Mouse (Mus musculus) CH12.LX (cell line): ENCODE results near the gene Fgfr2. TPM values are rescaled to one million over a fixed set of nuclear protein-coding genes. Genes with fewer than 3 reads are reported as not detected.

Experiments used
- DNase-seq: peaks from one replicate; pipeline ENCODE4 v3.0.0-alpha.2; 2013; ENCODE audit errors: extremely low read depth
- H3K27ac ChIP-seq: 2 replicates; pipeline ENCODE4 v1.5.1; 2012; ENCODE audit warnings: low read depth, mild to moderate bottlenecking, control low read depth, moderate library complexity; ENCODE audit not compliant: insufficient read depth
- H3K27me3 ChIP-seq: replicated peaks from 2 replicates; pipeline ENCODE3; 2012; ENCODE audit warnings: inconsistent platforms
- H3K36me3 ChIP-seq, 2 experiments: replicated peaks in 1 of 2; 2 replicates each; pipeline versions ENCODE3 to v1.6.1; 2012; ENCODE audit warnings: inconsistent platforms in 1 of 2, low read length in 1 of 2, mild to moderate bottlenecking in 1 of 2, mixed read lengths in 1 of 2, moderate library complexity in 1 of 2; ENCODE audit not compliant: control insufficient read depth in 1 of 2, insufficient read depth in 1 of 2
- H3K4me1 ChIP-seq, 2 experiments: 2 replicates each; pipeline ENCODE4 v1.6.1; 2012; ENCODE audit warnings: inconsistent platforms in 1 of 2, moderate library complexity in 1 of 2; ENCODE audit not compliant: insufficient read depth in 2 of 2, control insufficient read depth in 1 of 2
- H3K4me2 ChIP-seq: 2 replicates; pipeline ENCODE4 v1.6.1; 2012; ENCODE audit warnings: low read depth, mild to moderate bottlenecking, control low read depth; ENCODE audit not compliant: poor library complexity, insufficient read depth, severe bottlenecking
- H3K4me3 ChIP-seq, 3 experiments: fragments of 150-350 bp in 1 of 3; sonication (generic) in 1 of 3; replicated peaks in 1 of 3; 2 replicates each; pipeline versions ENCODE3 to v1.5.1; 2011 to 2012; ENCODE audit warnings: low read depth in 2 of 3, low read length in 2 of 3, mild to moderate bottlenecking in 2 of 3, moderate library complexity in 2 of 3, control low read depth in 1 of 3, improper control_type of control experiment in 1 of 3, inconsistent platforms in 1 of 3, mixed read lengths in 1 of 3; ENCODE audit not compliant: poor library complexity in 1 of 3
- H3K79me2 ChIP-seq: replicated peaks from 2 replicates; pipeline ENCODE4 v1.6.1; 2012; ENCODE audit warnings: mild to moderate bottlenecking, moderate library complexity; ENCODE audit not compliant: control insufficient read depth, poor library complexity, insufficient read depth, severe bottlenecking; ENCODE audit errors: extremely low read depth
- H3K9ac ChIP-seq: 2 replicates; pipeline ENCODE4 v1.6.1; 2012; ENCODE audit warnings: low read depth, mild to moderate bottlenecking, control low read depth, moderate library complexity; ENCODE audit not compliant: insufficient read depth
- H3K9me3 ChIP-seq: replicated peaks from 2 replicates; pipeline ENCODE3; 2012; ENCODE audit warnings: low read length, inconsistent platforms, mixed read lengths
- BHLHE40 ChIP-seq: IDR thresholded peaks from 2 replicates; pipeline ENCODE4 v1.6.1; 2011; ENCODE audit warnings: mild to moderate bottlenecking, low read depth, low read length, improper control_type of control experiment
- CHD1 ChIP-seq: IDR thresholded peaks from 2 replicates; pipeline ENCODE4 v1.6.1; 2012; ENCODE audit warnings: low read depth, low read length, improper control_type of control experiment, inconsistent platforms
- CHD2 ChIP-seq: IDR thresholded peaks from 2 replicates; pipeline ENCODE4 v1.6.1; 2011; ENCODE audit warnings: low read length, improper control_type of control experiment
- CTCF ChIP-seq, 2 experiments: IDR thresholded peaks in 1 of 2; conservative IDR thresholded peaks in 1 of 2; 2 replicates each; pipeline ENCODE4 v1.5.1; 2011 to 2012; ENCODE audit warnings: low read depth in 2 of 2, low read length in 2 of 2, improper control_type of control experiment in 1 of 2, inconsistent platforms in 1 of 2, mild to moderate bottlenecking in 1 of 2, moderate library complexity in 1 of 2
- GABPA ChIP-seq: IDR thresholded peaks from 2 replicates; pipeline ENCODE4 v1.6.1; 2012; ENCODE audit warnings: low read depth, low read length, improper control_type of control experiment, inconsistent platforms; ENCODE audit not compliant: insufficient replicate concordance
- HCFC1 ChIP-seq: IDR thresholded peaks from 2 replicates; pipeline ENCODE4 v1.6.1; 2012; ENCODE audit warnings: low read depth, mild to moderate bottlenecking, inconsistent platforms, low read length, improper control_type of control experiment
- IRF4 ChIP-seq: IDR thresholded peaks from 2 replicates; pipeline ENCODE4 v1.6.1; 2014; ENCODE audit warnings: low read depth, mild to moderate bottlenecking, inconsistent platforms, low read length, improper control_type of control experiment
- JUN ChIP-seq: IDR thresholded peaks from 2 replicates; pipeline ENCODE4 v1.6.1; 2011; ENCODE audit warnings: low read depth, mild to moderate bottlenecking, low read length, improper control_type of control experiment, moderate library complexity; ENCODE audit not compliant: insufficient read depth
- MAFK ChIP-seq: IDR thresholded peaks from 2 replicates; pipeline ENCODE4 v1.6.1; 2011; ENCODE audit warnings: low read length, improper control_type of control experiment; ENCODE audit not compliant: insufficient replicate concordance
- MEF2A ChIP-seq: IDR thresholded peaks from 2 replicates; pipeline ENCODE4 v1.6.1; 2014; ENCODE audit warnings: low read depth, mild to moderate bottlenecking, inconsistent platforms, low read length, improper control_type of control experiment, borderline replicate concordance
- MYC ChIP-seq: IDR thresholded peaks from 2 replicates; pipeline ENCODE4 v1.6.1; 2011; ENCODE audit warnings: low read depth, mild to moderate bottlenecking, improper control_type of control experiment, low read length
- NELFE ChIP-seq: IDR thresholded peaks from 2 replicates; pipeline ENCODE4 v1.6.1; 2011; ENCODE audit warnings: low read depth, low read length, improper control_type of control experiment
- PAX5 ChIP-seq: IDR thresholded peaks from 2 replicates; pipeline ENCODE4 v1.6.1; 2012; ENCODE audit warnings: low read length, inconsistent platforms, mixed read lengths
- POLR2A ChIP-seq: IDR thresholded peaks from 2 replicates; pipeline ENCODE4 v1.6.1; 2011; ENCODE audit warnings: low read depth, mild to moderate bottlenecking, improper control_type of control experiment, low read length
- POLR2AphosphoS2 ChIP-seq: IDR thresholded peaks from 2 replicates; pipeline ENCODE4 v1.6.1; 2011; ENCODE audit warnings: low read depth, low read length, improper control_type of control experiment
- RCOR1 ChIP-seq: conservative IDR thresholded peaks from 2 replicates; pipeline ENCODE4 v1.6.1; 2012; ENCODE audit warnings: low read depth, mild to moderate bottlenecking, inconsistent platforms, low read length, improper control_type of control experiment
- USF2 ChIP-seq: conservative IDR thresholded peaks from 2 replicates; pipeline ENCODE4 v1.6.1; 2011; ENCODE audit warnings: low read depth, low read length, improper control_type of control experiment
- ZC3H11A ChIP-seq: IDR thresholded peaks from 2 replicates; pipeline ENCODE4 v1.6.1; 2012; ENCODE audit warnings: low read depth, mild to moderate bottlenecking, inconsistent platforms, low read length, improper control_type of control experiment
- dilution Hi-C: fragments of 300-500 bp; cut with MboI; formaldehyde crosslinking; loops from 2 replicates; pipeline ENCODE4 v1.14.3; 2020; ENCODE audit warnings: low sequenced_read_pairs; ENCODE audit not compliant: extremely low pct_unique_long_range_greater_than_20kb, extremely low pct_ligation_motif_present
- in situ Hi-C: fragments of 300-500 bp; cut with MboI; formaldehyde crosslinking; loops from 3 replicates; pipeline ENCODE4 v1.14.3; 2019; ENCODE audit warnings: low sequenced_read_pairs, low pct_ligation_motif_present, low pct_unique_long_range_greater_than_20kb, mixed read lengths
- polyA plus RNA-seq: library from polyadenylated mRNA; unstranded; fragments of >175 nt; gene quantifications from 2 replicates; pipeline ENCODE4 v1.2.1, GENCODE M21; 2012; ENCODE audit warnings: low read depth; ENCODE audit not compliant: insufficient read length
- total RNA-seq, 2 experiments: library from RNA; depleted of rRNA; stranded (reverse); fragments of 300-350 nt in 1 of 2; fragments of >200 nt in 1 of 2; gene quantifications; 2 replicates each; pipeline ENCODE4 v1.2.3; 2012 to 2014

Fgfr2 gene
- total and polyA plus RNA-seq, 3 experiments, result not detected

DNA sequence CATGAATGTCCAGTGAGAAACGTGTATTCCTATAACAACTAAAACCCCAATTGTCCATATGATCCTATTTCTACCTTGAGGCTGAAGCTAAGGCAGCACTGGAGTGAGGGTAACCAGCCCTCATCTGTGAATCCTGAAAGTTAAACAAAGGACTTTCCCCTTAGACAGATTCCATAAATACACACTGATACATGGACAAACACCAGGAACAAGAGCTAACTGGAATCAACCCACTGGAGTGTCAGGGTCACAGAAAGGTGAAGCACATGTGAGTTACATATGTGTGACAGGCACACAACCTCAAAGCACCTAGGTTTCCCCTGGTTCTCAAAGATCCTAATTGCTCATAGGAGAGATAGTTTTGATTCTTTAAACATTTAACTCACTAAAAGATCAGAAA is 2703.2 kb downstream of the Fgfr2 start:
- no peaks in the 10 kb centered on the region for H3K9me3 ChIP-seq
- DNase-seq, result no peak
- no peaks in the 10 kb centered on the region for H3K4me1 ChIP-seq
- H3K4me3 ChIP-seq, result no peak overlapping the region
- H3K27ac ChIP-seq, result no peak overlapping the region
- H3K36me3 ChIP-seq, result peaks cover 0 to 7% of the 10 kb centered on the region in 2 experiments
- H3K79me2 ChIP-seq, result no peaks in the 10 kb centered on the region
- dilution Hi-C loops (no loop called here), in situ Hi-C loops (no loop called here)
- no peak overlapping the region for H3K9ac ChIP-seq
- H3K4me2 ChIP-seq, result no peak overlapping the region
- no peak for TF ChIP-seq MEF2A
- no peak for TF ChIP-seq POLR2AphosphoS2
- no peak for TF ChIP-seq HCFC1
- TF ChIP-seq BHLHE40, result no peak
- TF ChIP-seq CHD2, result no peak
- no peaks in the 10 kb centered on the region for H3K27me3 ChIP-seq

DNA sequence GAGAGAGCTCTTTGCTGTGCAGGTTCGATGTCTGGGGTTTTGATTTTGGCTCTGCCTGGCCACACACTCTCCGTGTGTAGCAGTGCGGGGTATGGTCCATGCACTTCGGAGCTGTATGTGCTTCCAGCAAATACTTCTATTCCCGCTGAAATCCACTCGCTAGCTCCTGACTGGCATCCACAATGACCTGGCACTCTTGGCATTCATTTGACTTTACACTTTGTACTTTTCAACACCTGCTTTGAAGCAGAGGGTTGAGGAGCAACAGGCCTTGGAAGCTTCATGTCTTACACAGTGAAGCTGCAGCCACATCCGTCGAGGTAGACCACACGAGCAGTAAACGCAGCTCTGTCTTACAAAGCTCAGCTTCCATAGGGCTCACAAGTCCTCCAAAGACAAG is 2715.5 kb downstream of the Fgfr2 start:
- no peaks in the 10 kb centered on the region for H3K9me3 ChIP-seq
- no peaks in the 10 kb centered on the region for H3K4me1 ChIP-seq
- no peak overlapping the region for H3K4me2 ChIP-seq
- H3K9ac ChIP-seq, result no peak overlapping the region
- DNase-seq, result no peak
- no peak overlapping the region for H3K4me3 ChIP-seq
- H3K36me3 ChIP-seq, result peaks cover 3 to 11% of the 10 kb centered on the region in 2 experiments
- no peaks in the 10 kb centered on the region for H3K79me2 ChIP-seq
- TF ChIP-seq JUN (no peak), POLR2A (no peak), IRF4 (no peak), MEF2A (no peak), MYC (no peak), MAFK (no peak), NELFE (no peak), CTCF (conservative IDR thresholded peaks at IDR 0.05 in 1 of 2, IDR thresholded peaks at IDR 0.05 in 1 of 2; ENCODE audit: low read depth in 2 of 2, low read length in 2 of 2) (no peak), USF2 (no peak), GABPA (no peak), CHD2 (no peak), PAX5 (no peak), CHD1 (no peak), ZC3H11A (no peak), HCFC1 (no peak)
- dilution Hi-C loops, result no loop called here
- no peak overlapping the region for H3K27ac ChIP-seq
- no peaks in the 10 kb centered on the region for H3K27me3 ChIP-seq
- in situ Hi-C loops, result no loop called here

DNA sequence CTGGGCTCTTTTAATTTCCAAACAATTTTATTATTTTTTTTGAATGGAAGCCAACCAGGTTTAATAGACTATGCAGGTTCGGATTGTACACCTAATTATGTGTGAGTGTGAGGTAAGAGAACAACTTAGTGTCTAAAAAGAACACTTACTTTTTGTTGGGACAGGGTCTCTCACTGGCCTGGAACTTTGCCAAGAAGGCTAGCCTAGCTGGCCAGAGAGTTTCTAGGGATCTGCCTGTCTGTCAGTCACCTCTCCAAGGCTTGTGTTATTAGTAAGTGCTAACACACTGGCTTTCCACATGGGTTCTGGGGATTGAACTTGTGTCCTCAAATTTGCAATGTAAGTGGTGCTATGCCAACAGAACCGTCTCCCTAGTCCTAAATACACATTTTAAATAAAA is 2719.8 kb downstream of the Fgfr2 start:
- no peak for DNase-seq
- Histone ChIP-seq H3K9ac (no peak overlapping the region), H3K27ac (no peak overlapping the region), H3K9me3 (no peaks in the 10 kb centered on the region), H3K36me3 (peaks cover 3 to 22% of the 10 kb centered on the region in 2 experiments), H3K4me2 (no peak overlapping the region), H3K79me2 (no peaks in the 10 kb centered on the region), H3K4me1 (no peaks in the 10 kb centered on the region), H3K27me3 (no peaks in the 10 kb centered on the region), H3K4me3 (no peak overlapping the region)
- dilution Hi-C loops (no loop called here), in situ Hi-C loops (no loop called here)
- TF ChIP-seq RCOR1, result no peak
